Mouse (Mus musculus): ENCODE data around the gene Gm28710. TPM values are rescaled to one million over a fixed set of nuclear protein-coding genes. Genes with fewer than 3 reads are reported as not detected.

Gm28710 gene
- not detected in 2 replicates for polyA plus RNA-seq (2016; fragmentation: Nextera tagmentation; extraction: Ambion mirVana)

GRCm38 (mm10) chr5:16791243-16791860 is at the start of gene Gm28710:
Gene Gm28710 (plus strand): TSS chr5:16791810.
- H3K4me2 ChIP-seq = no peak within 1 kb of the TSS
- H3K4me1 ChIP-seq = no peaks in the 10 kb centered on the region
- no peak within 1 kb of the TSS for H3K4me3 ChIP-seq
- no peak within 1 kb of the TSS for H3K9ac ChIP-seq
- no peaks in the 10 kb centered on the region for H3K9me3 ChIP-seq (replicated peaks)
- no peak for ATAC-seq
- no peaks in the 10 kb centered on the region for H3K36me3 ChIP-seq
- no peak within 1 kb of the TSS for H3K27ac ChIP-seq
- no peaks in the 10 kb centered on the region for H3K27me3 ChIP-seq (replicated peaks)
- 73% methylated on average over 4 of the region's 4 CpGs for WGBS (ENCODE audit: insufficient replicate concordance)

- Histone ChIP-seq H3K4me2 (no peak overlapping the region), H3K27ac (no peak overlapping the region), H3K36me3 (no peaks in the 10 kb centered on the region), H3K4me3 (no peak overlapping the region), H3K9ac (no peak overlapping the region), H3K9me3 (replicated peaks) (no peaks in the 10 kb centered on the region), H3K4me1 (no peaks in the 10 kb centered on the region), H3K27me3 (replicated peaks) (no peaks in the 10 kb centered on the region)
- WGBS (ENCODE audit: insufficient replicate concordance) = 43% methylated on average over 2 of the region's 2 CpGs
- ATAC-seq = no peak
These were observed 14.4 kb upstream of the Gm28710 start for GRCm38 (mm10) chr5:16777176-16777575.

GRCm38 (mm10) chr5:16778610-16779172 is 12.9 kb upstream of the Gm28710 start:
- WGBS (ENCODE audit: insufficient replicate concordance) = 71% methylated on average over 6 of the region's 6 CpGs
- no peaks in the 10 kb centered on the region for H3K4me1 ChIP-seq
- H3K9ac ChIP-seq = no peak overlapping the region
- no peak for ATAC-seq
- no peak overlapping the region for H3K4me3 ChIP-seq
- H3K36me3 ChIP-seq = no peaks in the 10 kb centered on the region
- no peaks in the 10 kb centered on the region for H3K9me3 ChIP-seq (replicated peaks)
- no peak overlapping the region for H3K4me2 ChIP-seq
- H3K27me3 ChIP-seq (replicated peaks) = no peaks in the 10 kb centered on the region
- no peak overlapping the region for H3K27ac ChIP-seq

- H3K36me3 ChIP-seq = no peaks in the 10 kb centered on the region
- no peak overlapping the region for H3K4me2 ChIP-seq
- no peak for ATAC-seq
- H3K4me1 ChIP-seq = no peaks in the 10 kb centered on the region
- 77% methylated on average over 4 of the region's 4 CpGs for WGBS (ENCODE audit: insufficient replicate concordance)
- no peaks in the 10 kb centered on the region for H3K27me3 ChIP-seq (replicated peaks)
- no peak overlapping the region for H3K4me3 ChIP-seq
- H3K9me3 ChIP-seq (replicated peaks) = no peaks in the 10 kb centered on the region
- no peak overlapping the region for H3K27ac ChIP-seq
- H3K9ac ChIP-seq = no peak overlapping the region
These were observed 6.0 kb upstream of the Gm28710 start for GRCm38 (mm10) chr5:16785627-16786026.

- H3K27me3 ChIP-seq (replicated peaks) = no peaks in the 10 kb centered on the region
- ATAC-seq = no peak
- WGBS (ENCODE audit: insufficient replicate concordance) = 64% methylated on average over 6 of the region's 6 CpGs
- no peaks in the 10 kb centered on the region for H3K4me1 ChIP-seq
- H3K27ac ChIP-seq = no peak overlapping the region
- H3K4me3 ChIP-seq = no peak overlapping the region
- H3K9me3 ChIP-seq (replicated peaks) = no peaks in the 10 kb centered on the region
- no peak overlapping the region for H3K9ac ChIP-seq
- H3K4me2 ChIP-seq = no peak overlapping the region
- H3K36me3 ChIP-seq = no peaks in the 10 kb centered on the region
These were observed 3.4 kb downstream of the Gm28710 start for GRCm38 (mm10) chr5:16794972-16795371.

GRCm38 (mm10) chr5:16802726-16803125 is 11.1 kb downstream of the Gm28710 start:
- Histone ChIP-seq H3K4me2 (no peak overlapping the region), H3K27ac (no peak overlapping the region), H3K27me3 (replicated peaks) (no peaks in the 10 kb centered on the region), H3K4me1 (no peaks in the 10 kb centered on the region), H3K36me3 (no peaks in the 10 kb centered on the region), H3K9me3 (replicated peaks) (no peaks in the 10 kb centered on the region), H3K4me3 (no peak overlapping the region), H3K9ac (no peak overlapping the region)
- ATAC-seq = no peak
- 63% methylated on average over 4 of the region's 4 CpGs for WGBS (ENCODE audit: insufficient replicate concordance)

- Histone ChIP-seq H3K4me2 (no peak overlapping the region), H3K36me3 (no peaks in the 10 kb centered on the region), H3K27ac (no peak overlapping the region), H3K27me3 (replicated peaks) (no peaks in the 10 kb centered on the region), H3K4me3 (no peak overlapping the region), H3K9ac (no peak overlapping the region), H3K9me3 (replicated peaks) (no peaks in the 10 kb centered on the region), H3K4me1 (no peaks in the 10 kb centered on the region)
- no peak for ATAC-seq
These were observed 47.4 kb downstream of the Gm28710 start for GRCm38 (mm10) chr5:16838991-16839390.

- no peak for ATAC-seq
- no peaks in the 10 kb centered on the region for H3K9me3 ChIP-seq (replicated peaks)
- H3K9ac ChIP-seq = no peak overlapping the region
- no peak overlapping the region for H3K4me2 ChIP-seq
- no peak overlapping the region for H3K4me3 ChIP-seq
- 43% methylated on average over 2 of the region's 2 CpGs for WGBS (ENCODE audit: insufficient replicate concordance)
- no peaks in the 10 kb centered on the region for H3K4me1 ChIP-seq
- H3K27ac ChIP-seq = no peak overlapping the region
- H3K36me3 ChIP-seq = no peaks in the 10 kb centered on the region
- no peaks in the 10 kb centered on the region for H3K27me3 ChIP-seq (replicated peaks)
These were observed 77.8 kb downstream of the Gm28710 start for GRCm38 (mm10) chr5:16869309-16869915.

- no peak overlapping the region for H3K27ac ChIP-seq
- H3K9me3 ChIP-seq (replicated peaks) = no peaks in the 10 kb centered on the region
- H3K4me1 ChIP-seq = no peaks in the 10 kb centered on the region
- H3K4me3 ChIP-seq = no peak overlapping the region
- no peak for ATAC-seq
- H3K36me3 ChIP-seq = no peaks in the 10 kb centered on the region
- no peak overlapping the region for H3K9ac ChIP-seq
- H3K4me2 ChIP-seq = no peak overlapping the region
- WGBS (ENCODE audit: insufficient replicate concordance) = 15% methylated on average over 1 of the region's 1 CpGs
- H3K27me3 ChIP-seq (replicated peaks) = no peaks in the 10 kb centered on the region
These were observed 102.6 kb downstream of the Gm28710 start for GRCm38 (mm10) chr5:16894161-16894560.

- Histone ChIP-seq H3K4me1 (no peaks in the 10 kb centered on the region), H3K9me3 (replicated peaks) (no peaks in the 10 kb centered on the region), H3K4me3 (no peak overlapping the region), H3K27ac (no peak overlapping the region), H3K9ac (no peak overlapping the region), H3K27me3 (replicated peaks) (no peaks in the 10 kb centered on the region), H3K4me2 (no peak overlapping the region), H3K36me3 (no peaks in the 10 kb centered on the region)
- WGBS (ENCODE audit: insufficient replicate concordance) = 67% methylated on average over 8 of the region's 8 CpGs
- ATAC-seq = no peak
These were observed 128.2 kb downstream of the Gm28710 start for GRCm38 (mm10) chr5:16919791-16920190.

- 36% methylated on average over 1 of the region's 1 CpGs for WGBS (ENCODE audit: insufficient replicate concordance)
- H3K36me3 ChIP-seq = no peaks in the 10 kb centered on the region
These were observed 130.9 kb downstream of the Gm28710 start for GRCm38 (mm10) chr5:16922473-16922872.

More at GRCm38 (mm10) chr5:16922473-16922872, 130.9 kb downstream of the Gm28710 start:
- no peaks in the 10 kb centered on the region for H3K27me3 ChIP-seq (replicated peaks)
- no peak overlapping the region for H3K9ac ChIP-seq
- H3K4me2 ChIP-seq = no peak overlapping the region
- H3K27ac ChIP-seq = no peak overlapping the region
- no peaks in the 10 kb centered on the region for H3K9me3 ChIP-seq (replicated peaks)
- no peak overlapping the region for H3K4me3 ChIP-seq
- ATAC-seq = no peak
- H3K4me1 ChIP-seq = no peaks in the 10 kb centered on the region
